Mouse (Mus musculus) neural tube, embryonic 14.5 days (tissue): ENCODE measurements around the gene Exoc6. TPM values are rescaled to one million over a fixed set of nuclear protein-coding genes. Genes with fewer than 3 reads are reported as not detected.
A peak's percentile ranks its signal among the peaks of the same experiment; 100 is the strongest.

Experiments used
- ATAC-seq: fragments of 200-750 bp; cut with Nextera tagmentation; 2 replicates; pipeline ENCODE4 v1.8.0; 2017; ENCODE audit warnings: low read depth, mild to moderate bottlenecking, moderate TSS enrichment, moderate library complexity
- H3K27ac ChIP-seq: fragments of 300-500 bp; sonication (generic); 2 replicates; pipeline ENCODE4 v1.5.1; 2014; ENCODE audit warnings: low read depth, mild to moderate bottlenecking, control low read depth, low read length, moderate library complexity, mixed read lengths
- H3K27me3 ChIP-seq: fragments of 300-500 bp; sonication (generic); 2 replicates; pipeline ENCODE4 v1.6.1; 2014; ENCODE audit warnings: low read length; ENCODE audit not compliant: control insufficient read depth, insufficient read depth
- H3K36me3 ChIP-seq: fragments of 300-500 bp; sonication (generic); 2 replicates; pipeline ENCODE4 v1.6.1; 2014; ENCODE audit warnings: low read length, mixed read lengths; ENCODE audit not compliant: control insufficient read depth, insufficient read depth
- H3K4me1 ChIP-seq: fragments of 300-500 bp; sonication (generic); 2 replicates; pipeline ENCODE4 v1.6.1; 2014; ENCODE audit warnings: low read length; ENCODE audit not compliant: control insufficient read depth, insufficient read depth
- H3K4me2 ChIP-seq: fragments of 300-500 bp; sonication (generic); 2 replicates; pipeline ENCODE4 v1.6.1; 2014; ENCODE audit warnings: mild to moderate bottlenecking, low read depth, low read length, control low read depth
- H3K4me3 ChIP-seq: fragments of 300-500 bp; sonication (generic); 2 replicates; pipeline ENCODE4 v1.5.1; 2014; ENCODE audit warnings: low read depth, low read length, control low read depth, mixed read lengths
- H3K9ac ChIP-seq: fragments of 300-500 bp; sonication (generic); replicated peaks from 2 replicates; pipeline ENCODE4 v1.6.1; 2014; ENCODE audit warnings: low read depth, mild to moderate bottlenecking, control low read depth, low read length, mixed read lengths
- H3K9me3 ChIP-seq: fragments of 300-500 bp; sonication (generic); 2 replicates; pipeline ENCODE4 v1.6.1; 2016; ENCODE audit warnings: low read length; ENCODE audit not compliant: control insufficient read depth
- WGBS: fragments of 180-500 bp; shearing (Covaris S2); extraction: QIAGEN DNeasy Blood & Tissue Kit; methylation state at CpG from one replicate; pipeline ENCODE4 v1.1.7; 2014; 5-methylcytosine and 5-hydroxymethylcytosine counted together
- polyA plus RNA-seq: library from polyadenylated mRNA; unstranded; fragments of >200 nt; fragmentation: Nextera tagmentation; extraction: Ambion mirVana; gene quantifications from 2 replicates; pipeline ENCODE4 v1.2.1, GENCODE M21; 2014

Gene Exoc6
- polyA plus RNA-seq, result 26.5 and 27.0 TPM in 2 replicates

GRCm38 (mm10) chr19:37550101-37551039, at the start of gene Exoc6:
Exoc6 (plus strand) TSS chr19:37550418.
- Histone ChIP-seq H3K27me3 (no peaks in the 10 kb centered on the region), H3K27ac (peak within 1 kb of the TSS; percentile 48), H3K9ac (peak within 1 kb of the TSS; percentile 72), H3K9me3 (no peaks in the 10 kb centered on the region), H3K4me2 (peak within 1 kb of the TSS; percentile 89), H3K4me3 (peak within 1 kb of the TSS; percentile 89), H3K4me1 (no peaks in the 10 kb centered on the region), H3K36me3 (no peaks in the 10 kb centered on the region)
- under 1% methylated on average over 64 of the region's 89 CpGs for WGBS
- ATAC-seq, result peak; percentile 89

- H3K4me3 ChIP-seq, result no peak overlapping the region
- no peaks in the 10 kb centered on the region for H3K27me3 ChIP-seq
- H3K36me3 ChIP-seq, result no peaks in the 10 kb centered on the region
- H3K9me3 ChIP-seq, result no peaks in the 10 kb centered on the region
- no peak overlapping the region for H3K4me2 ChIP-seq
- 88% methylated on average over 8 of the region's 8 CpGs for WGBS
- H3K9ac ChIP-seq, result no peak overlapping the region
- no peak overlapping the region for H3K27ac ChIP-seq
- no peaks in the 10 kb centered on the region for H3K4me1 ChIP-seq
- no peak for ATAC-seq
These were observed 47.2 kb upstream of the Exoc6 start for GRCm38 (mm10) chr19:37502996-37503395.

DNA sequence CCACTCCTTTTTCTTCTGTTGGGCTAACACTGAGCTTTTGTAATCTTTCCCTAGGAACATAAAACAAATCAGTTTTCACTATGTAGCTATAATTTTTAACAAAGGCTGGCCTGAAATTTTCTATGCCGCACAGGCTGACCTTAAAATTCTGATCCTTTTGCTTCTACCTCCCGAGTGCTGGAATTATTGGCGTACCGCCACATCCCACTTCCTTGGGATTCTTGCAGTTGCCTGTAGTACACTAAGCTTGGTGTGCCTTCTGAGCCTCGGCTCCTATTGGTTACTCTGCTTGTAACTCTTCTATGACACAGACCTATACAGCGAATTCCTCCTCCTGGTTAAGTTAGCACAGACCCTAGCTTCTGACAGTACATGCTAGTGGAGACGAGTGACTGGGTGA, 44.2 kb upstream of the Exoc6 start:
- no peak for ATAC-seq
- H3K4me1 ChIP-seq, result no peaks in the 10 kb centered on the region
- no peaks in the 10 kb centered on the region for H3K9me3 ChIP-seq
- no peak overlapping the region for H3K4me2 ChIP-seq
- H3K27ac ChIP-seq, result no peak overlapping the region
- no peaks in the 10 kb centered on the region for H3K36me3 ChIP-seq
- H3K4me3 ChIP-seq, result no peak overlapping the region
- H3K27me3 ChIP-seq, result no peaks in the 10 kb centered on the region
- no peak overlapping the region for H3K9ac ChIP-seq
- 80% methylated on average over 7 of the region's 7 CpGs for WGBS

GRCm38 (mm10) chr19:37506614-37507013, 43.6 kb upstream of the Exoc6 start:
- H3K4me3 ChIP-seq, result no peak overlapping the region
- no peak overlapping the region for H3K4me2 ChIP-seq
- ATAC-seq, result no peak
- no peaks in the 10 kb centered on the region for H3K27me3 ChIP-seq
- H3K4me1 ChIP-seq, result no peaks in the 10 kb centered on the region
- H3K27ac ChIP-seq, result no peak overlapping the region
- WGBS, result 74% methylated on average over 5 of the region's 5 CpGs
- no peaks in the 10 kb centered on the region for H3K9me3 ChIP-seq
- H3K9ac ChIP-seq, result no peak overlapping the region
- H3K36me3 ChIP-seq, result no peaks in the 10 kb centered on the region

DNA sequence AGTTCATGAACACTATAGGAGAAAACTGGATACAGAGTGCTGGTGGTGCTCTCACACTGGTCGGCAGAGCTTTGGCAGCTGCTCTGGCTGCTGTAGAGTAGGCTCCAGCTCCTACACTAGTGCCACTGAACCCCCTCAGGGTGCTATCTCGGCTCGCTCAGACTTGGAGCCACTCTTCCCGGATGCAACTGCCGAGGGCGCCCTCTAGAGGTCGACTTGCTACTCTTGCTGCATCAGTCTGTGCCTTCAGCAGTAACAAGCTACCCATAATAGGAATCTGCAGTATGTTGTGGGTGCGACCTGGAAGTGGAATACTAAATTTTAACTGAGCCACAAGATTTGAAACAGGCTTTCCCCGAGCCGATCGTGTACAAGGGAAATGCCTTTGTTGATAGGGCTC, 40.5 kb upstream of the Exoc6 start:
- H3K9ac ChIP-seq, result no peak overlapping the region
- H3K9me3 ChIP-seq, result no peaks in the 10 kb centered on the region
- H3K27me3 ChIP-seq, result no peaks in the 10 kb centered on the region
- no peak overlapping the region for H3K27ac ChIP-seq
- H3K4me3 ChIP-seq, result no peak overlapping the region
- H3K4me1 ChIP-seq, result no peaks in the 10 kb centered on the region
- H3K36me3 ChIP-seq, result no peaks in the 10 kb centered on the region
- no peak for ATAC-seq
- H3K4me2 ChIP-seq, result no peak overlapping the region
- WGBS, result 19% methylated on average over 11 of the region's 11 CpGs

DNA sequence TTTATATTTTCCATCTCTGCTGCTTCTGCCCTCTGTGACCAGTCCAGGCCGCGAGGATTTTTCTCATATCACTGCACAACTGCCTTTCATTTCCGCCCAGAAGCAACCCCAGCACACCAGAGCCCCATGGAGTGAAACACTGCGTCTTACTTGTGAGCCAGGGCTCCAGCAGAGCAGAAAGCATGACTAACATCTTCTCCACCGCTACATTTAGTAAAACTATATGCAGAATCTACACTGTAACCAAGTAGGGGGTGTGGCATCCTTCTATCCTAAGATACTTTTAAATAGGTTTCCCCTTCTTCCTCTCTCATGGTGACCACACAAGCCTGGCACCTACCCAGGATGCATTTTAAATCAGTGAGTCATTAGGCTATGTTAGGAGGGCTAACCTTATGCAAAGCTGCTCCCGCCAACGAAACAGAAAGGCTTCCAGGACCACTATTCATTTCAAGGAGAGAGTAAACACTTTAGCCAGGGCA, 35.4 kb upstream of the Exoc6 start:
- H3K27ac ChIP-seq, result no peak overlapping the region
- H3K36me3 ChIP-seq, result no peaks in the 10 kb centered on the region
- H3K9ac ChIP-seq, result no peak overlapping the region
- no peaks in the 10 kb centered on the region for H3K27me3 ChIP-seq
- WGBS, result 72% methylated on average over 7 of the region's 7 CpGs
- H3K4me1 ChIP-seq, result no peaks in the 10 kb centered on the region
- H3K4me2 ChIP-seq, result no peak overlapping the region
- ATAC-seq, result no peak
- H3K4me3 ChIP-seq, result no peak overlapping the region
- H3K9me3 ChIP-seq, result no peaks in the 10 kb centered on the region

- no peaks in the 10 kb centered on the region for H3K27me3 ChIP-seq
- no peak overlapping the region for H3K9ac ChIP-seq
- no peaks in the 10 kb centered on the region for H3K9me3 ChIP-seq
- no peak overlapping the region for H3K4me2 ChIP-seq
- no peak for ATAC-seq
- H3K4me1 ChIP-seq, result no peaks in the 10 kb centered on the region
- H3K4me3 ChIP-seq, result no peak overlapping the region
- no peaks in the 10 kb centered on the region for H3K36me3 ChIP-seq
- no peak overlapping the region for H3K27ac ChIP-seq
- WGBS, result 90% methylated on average over 7 of the region's 7 CpGs
These were observed 32.8 kb upstream of the Exoc6 start for GRCm38 (mm10) chr19:37517419-37517818.

DNA sequence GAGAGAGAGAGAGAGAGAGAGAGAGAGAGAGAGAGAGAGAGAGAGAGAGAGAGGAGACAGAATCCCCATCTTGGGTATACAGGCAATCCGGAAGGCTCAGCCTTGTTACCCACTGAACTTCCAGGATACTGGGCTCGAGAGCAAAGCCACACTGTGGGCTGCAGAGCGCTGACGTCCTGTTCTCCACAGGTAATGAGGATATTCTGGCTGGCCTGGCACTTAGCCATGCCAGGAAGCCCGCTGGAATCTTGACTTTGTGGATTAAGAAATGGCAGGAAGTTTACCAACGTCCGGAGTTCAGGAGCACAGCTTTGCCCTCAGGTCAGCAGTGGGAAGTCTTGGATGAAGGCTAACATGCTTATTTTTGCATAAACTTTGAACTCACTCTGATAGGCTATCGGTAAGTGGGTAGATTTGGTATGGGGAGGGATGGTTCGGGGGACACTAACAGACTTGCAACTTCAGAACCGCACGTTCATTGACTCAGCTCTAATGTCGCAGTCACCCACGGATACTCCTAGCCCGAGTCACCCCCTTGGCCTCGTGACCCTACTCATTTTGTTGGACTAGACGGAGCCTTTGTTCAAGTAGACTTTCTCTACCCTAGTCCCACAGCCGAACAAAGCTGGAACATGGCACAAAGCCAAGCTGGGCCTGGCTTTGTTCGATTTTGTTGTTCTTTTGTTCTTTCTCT, 29.3 kb upstream of the Exoc6 start:
- Histone ChIP-seq H3K4me2 (no peak overlapping the region), H3K27me3 (no peaks in the 10 kb centered on the region), H3K36me3 (no peaks in the 10 kb centered on the region), H3K9ac (no peak overlapping the region), H3K4me3 (no peak overlapping the region), H3K9me3 (no peaks in the 10 kb centered on the region), H3K4me1 (no peaks in the 10 kb centered on the region), H3K27ac (no peak overlapping the region)
- no peak for ATAC-seq
- 65% methylated on average over 18 of the region's 18 CpGs for WGBS

GRCm38 (mm10) chr19:37521434-37521781, 28.8 kb upstream of the Exoc6 start:
- H3K9ac ChIP-seq, result no peak overlapping the region
- 64% methylated on average over 2 of the region's 2 CpGs for WGBS

More at GRCm38 (mm10) chr19:37521434-37521781, 28.8 kb upstream of the Exoc6 start:
- no peaks in the 10 kb centered on the region for H3K36me3 ChIP-seq
- no peak overlapping the region for H3K27ac ChIP-seq
- no peaks in the 10 kb centered on the region for H3K9me3 ChIP-seq
- ATAC-seq, result no peak
- H3K4me1 ChIP-seq, result no peaks in the 10 kb centered on the region
- H3K4me2 ChIP-seq, result no peak overlapping the region
- no peaks in the 10 kb centered on the region for H3K27me3 ChIP-seq
- H3K4me3 ChIP-seq, result no peak overlapping the region
